Mouse (Mus musculus): ENCODE results near the gene Srrm4. TPM values are rescaled to one million over a fixed set of nuclear protein-coding genes. Genes with fewer than 3 reads are reported as not detected.

The Srrm4 gene
- polyA plus RNA-seq (2017; shearing (Covaris generic)), result not detected

GRCm38 (mm10) chr5:116591346-116592048 lies at the start of gene Srrm4:
Gene Srrm4 (minus strand): TSS chr5:116591817.

DNA sequence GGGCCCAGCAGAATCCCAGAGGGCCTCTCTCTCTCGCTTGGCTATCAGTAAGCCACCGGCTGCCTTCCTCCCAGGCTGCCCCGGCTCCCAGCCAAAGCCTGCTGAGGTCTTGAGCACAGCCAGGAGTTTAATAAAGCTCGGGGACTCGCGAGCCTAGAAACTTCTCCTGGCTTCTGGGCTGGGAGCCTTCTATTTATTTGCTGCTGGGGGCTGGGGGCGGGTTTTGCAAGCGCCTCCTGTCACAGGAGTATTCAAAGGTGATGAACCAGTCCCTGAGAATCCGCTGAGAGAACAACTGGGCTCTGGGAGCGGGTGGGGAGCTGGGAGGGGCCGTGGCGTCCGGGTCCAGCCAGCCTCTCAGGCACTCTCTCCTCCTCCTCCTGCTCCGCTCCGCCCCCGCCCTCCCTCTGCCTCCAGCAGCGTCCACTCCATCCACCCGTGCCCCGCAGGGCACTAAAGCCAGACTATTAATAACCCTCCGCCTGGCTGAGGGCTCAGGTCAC lies 168.9 kb downstream of the Srrm4 start, which contains the start of gene Hspb8:
Gene Hspb8, minus strand, starts transcription at position 166 of the 503 bp plus-strand sequence.

Other genes starting within 250 kb of the Srrm4 start
- not detected for gene Hspb8, start 169.0 kb downstream of the Srrm4 start, polyA plus RNA-seq (2017; shearing (Covaris generic))